Mouse (Mus musculus) CH12.LX (cell line): ENCODE data around the gene 1700122O11Rik. TPM values are rescaled to one million over a fixed set of nuclear protein-coding genes. Genes with fewer than 3 reads are reported as not detected.

Experiments
- DNase-seq: peaks from one replicate; pipeline ENCODE4 v3.0.0-alpha.2; 2013; ENCODE audit errors: extremely low read depth
- H3K27ac ChIP-seq: 2 replicates; pipeline ENCODE4 v1.5.1; 2012; ENCODE audit warnings: low read depth, mild to moderate bottlenecking, control low read depth, moderate library complexity; ENCODE audit not compliant: insufficient read depth
- H3K27me3 ChIP-seq: replicated peaks from 2 replicates; pipeline ENCODE3; 2012; ENCODE audit warnings: inconsistent platforms
- H3K36me3 ChIP-seq, 2 experiments: replicated peaks in 1 of 2; 2 replicates each; pipeline versions ENCODE3 to v1.6.1; 2012; ENCODE audit warnings: inconsistent platforms in 1 of 2, low read length in 1 of 2, mild to moderate bottlenecking in 1 of 2, mixed read lengths in 1 of 2, moderate library complexity in 1 of 2; ENCODE audit not compliant: control insufficient read depth in 1 of 2, insufficient read depth in 1 of 2
- H3K4me1 ChIP-seq, 2 experiments: 2 replicates each; pipeline ENCODE4 v1.6.1; 2012; ENCODE audit warnings: inconsistent platforms in 1 of 2, moderate library complexity in 1 of 2; ENCODE audit not compliant: insufficient read depth in 2 of 2, control insufficient read depth in 1 of 2
- H3K4me2 ChIP-seq: 2 replicates; pipeline ENCODE4 v1.6.1; 2012; ENCODE audit warnings: low read depth, mild to moderate bottlenecking, control low read depth; ENCODE audit not compliant: poor library complexity, insufficient read depth, severe bottlenecking
- H3K4me3 ChIP-seq, 3 experiments: fragments of 150-350 bp in 1 of 3; sonication (generic) in 1 of 3; replicated peaks in 1 of 3; 2 replicates each; pipeline versions ENCODE3 to v1.5.1; 2011 to 2012; ENCODE audit warnings: low read depth in 2 of 3, low read length in 2 of 3, mild to moderate bottlenecking in 2 of 3, moderate library complexity in 2 of 3, control low read depth in 1 of 3, improper control_type of control experiment in 1 of 3, inconsistent platforms in 1 of 3, mixed read lengths in 1 of 3; ENCODE audit not compliant: poor library complexity in 1 of 3
- H3K79me2 ChIP-seq: replicated peaks from 2 replicates; pipeline ENCODE4 v1.6.1; 2012; ENCODE audit warnings: mild to moderate bottlenecking, moderate library complexity; ENCODE audit not compliant: control insufficient read depth, poor library complexity, insufficient read depth, severe bottlenecking; ENCODE audit errors: extremely low read depth
- H3K9ac ChIP-seq: 2 replicates; pipeline ENCODE4 v1.6.1; 2012; ENCODE audit warnings: low read depth, mild to moderate bottlenecking, control low read depth, moderate library complexity; ENCODE audit not compliant: insufficient read depth
- H3K9me3 ChIP-seq: replicated peaks from 2 replicates; pipeline ENCODE3; 2012; ENCODE audit warnings: low read length, inconsistent platforms, mixed read lengths
- ELF1 ChIP-seq: IDR thresholded peaks from 2 replicates; pipeline ENCODE4 v1.6.1; 2014; ENCODE audit warnings: low read depth, mild to moderate bottlenecking, inconsistent platforms, low read length, improper control_type of control experiment
- IRF4 ChIP-seq: IDR thresholded peaks from 2 replicates; pipeline ENCODE4 v1.6.1; 2014; ENCODE audit warnings: low read depth, mild to moderate bottlenecking, inconsistent platforms, low read length, improper control_type of control experiment
- JUND ChIP-seq: conservative IDR thresholded peaks from 2 replicates; pipeline ENCODE4 v1.6.1; 2011; ENCODE audit warnings: low read depth, low read length, improper control_type of control experiment
- MAX ChIP-seq: IDR thresholded peaks from 2 replicates; pipeline ENCODE4 v1.6.1; 2011; ENCODE audit warnings: low read length, improper control_type of control experiment
- MAZ ChIP-seq: IDR thresholded peaks from 2 replicates; pipeline ENCODE4 v1.6.1; 2012; ENCODE audit warnings: low read depth, mild to moderate bottlenecking, inconsistent platforms, low read length, improper control_type of control experiment, moderate library complexity
- MXI1 ChIP-seq: IDR thresholded peaks from 2 replicates; pipeline ENCODE4 v1.6.1; 2011; ENCODE audit warnings: mild to moderate bottlenecking, low read depth, low read length, improper control_type of control experiment
- MYC ChIP-seq: IDR thresholded peaks from 2 replicates; pipeline ENCODE4 v1.6.1; 2011; ENCODE audit warnings: low read depth, mild to moderate bottlenecking, improper control_type of control experiment, low read length
- PAX5 ChIP-seq: IDR thresholded peaks from 2 replicates; pipeline ENCODE4 v1.6.1; 2012; ENCODE audit warnings: low read length, inconsistent platforms, mixed read lengths
- RAD21 ChIP-seq: IDR thresholded peaks from 2 replicates; pipeline ENCODE4 v1.6.1; 2011; ENCODE audit warnings: low read depth, mild to moderate bottlenecking, low read length, improper control_type of control experiment, moderate library complexity
- RCOR1 ChIP-seq: conservative IDR thresholded peaks from 2 replicates; pipeline ENCODE4 v1.6.1; 2012; ENCODE audit warnings: low read depth, mild to moderate bottlenecking, inconsistent platforms, low read length, improper control_type of control experiment
- TBP ChIP-seq: conservative IDR thresholded peaks from 2 replicates; pipeline ENCODE4 v1.6.1; 2011; ENCODE audit warnings: low read depth, low read length, improper control_type of control experiment
- UBTF ChIP-seq: IDR thresholded peaks from 2 replicates; pipeline ENCODE4 v1.6.1; 2012; ENCODE audit warnings: low read depth, mild to moderate bottlenecking, inconsistent platforms, low read length, improper control_type of control experiment, moderate library complexity
- USF1 ChIP-seq: IDR thresholded peaks from 2 replicates; pipeline ENCODE4 v1.6.1; 2014; ENCODE audit warnings: low read depth, mild to moderate bottlenecking, inconsistent platforms, low read length, improper control_type of control experiment
- ZKSCAN1 ChIP-seq: IDR thresholded peaks from 2 replicates; pipeline ENCODE4 v1.6.1; 2012; ENCODE audit warnings: low read depth, inconsistent platforms, low read length, improper control_type of control experiment, borderline replicate concordance
- dilution Hi-C: fragments of 300-500 bp; cut with MboI; formaldehyde crosslinking; loops from 2 replicates; pipeline ENCODE4 v1.14.3; 2020; ENCODE audit warnings: low sequenced_read_pairs; ENCODE audit not compliant: extremely low pct_unique_long_range_greater_than_20kb, extremely low pct_ligation_motif_present
- in situ Hi-C: fragments of 300-500 bp; cut with MboI; formaldehyde crosslinking; loops from 3 replicates; pipeline ENCODE4 v1.14.3; 2019; ENCODE audit warnings: low sequenced_read_pairs, low pct_ligation_motif_present, low pct_unique_long_range_greater_than_20kb, mixed read lengths
- polyA plus RNA-seq: library from polyadenylated mRNA; unstranded; fragments of >175 nt; gene quantifications from 2 replicates; pipeline ENCODE4 v1.2.1, GENCODE M21; 2012; ENCODE audit warnings: low read depth; ENCODE audit not compliant: insufficient read length
- total RNA-seq, 2 experiments: library from RNA; depleted of rRNA; stranded (reverse); fragments of 300-350 nt in 1 of 2; fragments of >200 nt in 1 of 2; gene quantifications; 2 replicates each; pipeline ENCODE4 v1.2.3; 2012 to 2014

1700122O11Rik gene
- total and polyA plus RNA-seq, 3 experiments = not detected

DNA sequence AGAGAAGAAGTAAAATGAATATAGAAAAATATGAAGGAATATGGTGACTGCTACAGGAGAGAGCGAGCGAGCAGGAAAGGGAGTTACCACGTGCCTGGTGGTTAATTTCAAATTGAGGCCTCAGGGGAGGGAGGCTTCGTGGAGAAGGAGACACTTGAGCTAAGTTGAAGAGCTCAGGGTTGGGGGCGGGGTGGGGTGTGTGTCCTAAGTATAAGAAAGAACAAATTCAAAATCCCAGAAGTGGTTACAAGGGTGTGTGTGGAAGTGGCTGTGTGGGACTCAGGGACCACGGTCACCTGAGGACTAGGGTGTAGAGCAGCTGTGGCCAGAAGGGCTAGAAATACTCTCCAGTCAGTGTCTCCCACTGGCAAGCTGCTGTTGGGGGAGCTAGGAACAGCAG is 38.7 kb downstream of the 1700122O11Rik start:
- Histone ChIP-seq H3K9me3 (no peaks in the 10 kb centered on the region), H3K4me1 (peaks cover 3 to 16% of the 10 kb centered on the region in 2 experiments; a peak in 1 of 4 replicates), H3K4me2 (no peak overlapping the region), H3K27ac (no peak overlapping the region), H3K36me3 (no peaks in the 10 kb centered on the region), H3K9ac (no peak overlapping the region), H3K79me2 (no peaks in the 10 kb centered on the region), H3K4me3 (no peak overlapping the region), H3K27me3 (no peaks in the 10 kb centered on the region)
- dilution Hi-C loops = no loop called here
- in situ Hi-C loops = no loop called here
- no peak for DNase-seq
- TF ChIP-seq MYC (no peak), RCOR1 (no peak), MXI1 (no peak), RAD21 (no peak), ELF1 (no peak), IRF4 (no peak), TBP (no peak)

- Histone ChIP-seq H3K9me3 (no peaks in the 10 kb centered on the region), H3K36me3 (no peaks in the 10 kb centered on the region), H3K4me1 (peaks cover 3 to 9% of the 10 kb centered on the region in 2 experiments; a peak in 1 of 4 replicates), H3K27ac (no peak overlapping the region), H3K27me3 (no peaks in the 10 kb centered on the region), H3K4me2 (no peak overlapping the region), H3K9ac (no peak overlapping the region), H3K4me3 (no peak overlapping the region), H3K79me2 (no peaks in the 10 kb centered on the region)
- no peak for DNase-seq
- in situ Hi-C loops (no loop called here), dilution Hi-C loops (no loop called here)
- TF ChIP-seq MAX (no peak), UBTF (no peak), MYC (no peak), ZKSCAN1 (no peak), PAX5 (no peak), RAD21 (no peak), USF1 (no peak), MAZ (no peak), JUND (no peak)
Observed at GRCm38 (mm10) chr17:47997806-47998205, 40.3 kb downstream of the 1700122O11Rik start.
